In the genomic region with DNA sequence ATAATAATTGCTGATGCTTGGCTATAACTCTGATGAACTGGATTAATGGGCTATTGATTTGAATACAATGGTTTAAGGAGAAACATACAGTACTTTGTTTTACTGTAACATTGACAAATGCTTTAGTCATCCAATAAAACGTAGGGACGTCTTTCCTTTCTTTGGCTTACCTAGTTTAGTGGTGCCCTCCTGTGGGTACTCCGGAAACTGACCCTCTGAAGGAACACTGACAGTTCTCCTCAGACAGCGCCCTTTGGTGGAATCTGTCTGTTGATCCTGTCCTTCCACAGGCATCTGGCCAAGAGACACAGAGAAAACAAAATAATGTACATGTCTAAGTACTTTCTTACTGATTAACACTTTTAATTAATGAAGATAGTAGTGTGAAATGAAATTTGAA, we compare ENCODE assay signal across 10 mouse cellular contexts.
DNase-seq lines count a peak whose midpoint lies in the region; TF ChIP-seq lines count a peak whose summit lies in the region.
"Had no signal": no experiment of that assay in that cellular context is flagged by ENCODE, and none has a peak within 500 bp of the region (broad histone marks: within the 10 kb centered on the region; RNA-seq: fewer than 3 reads in every experiment).

No protein-coding gene starts in this region.

- no peaks in the 10 kb centered on the region for H3K79me2 ChIP-seq in heart, adult 2 months (replicated peaks; ENCODE audit: control insufficient read depth, insufficient read depth, low read length)

- H3K9ac ChIP-seq in heart, adult 2 months (ENCODE audit: low read depth, low read length), result no peak overlapping the region
- H3K9ac ChIP-seq: heart, embryonic 15.5 days; midbrain, embryonic 12.5 days had no signal

- H3K4me3 ChIP-seq in heart, adult 2 months, result no peak overlapping the region
- H3K4me3 ChIP-seq: heart, embryonic 15.5 days; midbrain, embryonic 12.5 days had no signal

- intact Hi-C loops in heart, adult 2 months (cut with DNase I), result loop anchor here (5.0 kb wide), 1 partner anchor 161 kb away; no protein-coding TSS in a partner anchor
- intact Hi-C loops in heart, postnatal 25 days (cut with DNase I), result no loop called here

- no peaks in the 10 kb centered on the region for H3K27me3 ChIP-seq in heart, adult 2 months (ENCODE audit: control insufficient read depth, insufficient read depth, low read length)
- H3K27me3 ChIP-seq: heart, embryonic 15.5 days; midbrain, embryonic 12.5 days had no signal

- TF ChIP-seq CTCF in heart, adult 2 months (IDR thresholded peaks at IDR 0.05), result peak; percentile 74

- DNase-seq in heart, adult 2 months, result peak; percentile 19 to 39
- DNase-seq in heart, postnatal 25 days (ENCODE audit: low spot score), result no peak
- peak; percentile 6 to 23 for DNase-seq in urinary bladder, adult 18-20 months (ENCODE audit: low spot score in 2 of 2)
- no peak for DNase-seq in urinary bladder, postnatal 10 days (ENCODE audit: low spot score)
- peak; percentile 64 to 75 for DNase-seq in cerebellum, postnatal 14 days
- peak; percentile 49 to 70 for DNase-seq in kidney, adult 8-10 months
- peak; percentile 33 for DNase-seq in lung, postnatal 14 days
- no peak for DNase-seq in spleen, postnatal 14 days (ENCODE audit: low spot score in 2 of 2)

- 16% methylated on average over 4 of the region's 4 CpGs for WGBS in heart, adult 2 months

- no peak overlapping the region for H3K27ac ChIP-seq in heart, adult 2 months
- H3K27ac ChIP-seq: heart, embryonic 15.5 days; midbrain, embryonic 12.5 days had no signal

- TF ChIP-seq POLR2A in heart, adult 2 months (IDR thresholded peaks at IDR 0.05; ENCODE audit: insufficient read depth, low read depth, low read length), result no peak

- no peak for TF ChIP-seq EP300 in heart, adult 2 months (IDR thresholded peaks at IDR 0.05; ENCODE audit: insufficient read depth, low read depth, low read length)

- H3K36me3 ChIP-seq in heart, adult 2 months (ENCODE audit: control insufficient read depth, insufficient read depth, low read length), result peaks cover 4% of the 10 kb centered on the region; the same call in 1 of the 2 replicates
- H3K36me3 ChIP-seq: heart, embryonic 15.5 days; midbrain, embryonic 12.5 days had no signal

- H3K4me1 ChIP-seq in heart, adult 2 months (ENCODE audit: control insufficient read depth, insufficient read depth, low read length), result no peaks in the 10 kb centered on the region; the same call in 1 of the 2 replicates
- H3K4me1 ChIP-seq: heart, embryonic 15.5 days had no signal

Comparison
In these comparisons a context has a peak if more than half of its experiments do, and no peak if none do; other contexts are left out.
1. DNase-seq: peak in heart, adult 2 months (2 of 2), urinary bladder, adult 18-20 months (2 of 2), cerebellum, postnatal 14 days (2 of 2), kidney, adult 8-10 months (2 of 2) and lung, postnatal 14 days (single experiment); none in heart, postnatal 25 days (single experiment), urinary bladder, postnatal 10 days (single experiment) and spleen, postnatal 14 days (0 of 2).